In genomic region chr16:17796971-17797811, GRCm38 (mm10) we compare ENCODE assay signal across 8 mouse cellular contexts. TPM values are rescaled to one million over a fixed set of nuclear protein-coding genes. Genes with fewer than 3 reads are reported as not detected.
A peak's percentile ranks its signal among the peaks of the same experiment; 100 is the strongest.
DNase-seq lines count a peak whose midpoint lies in the region; ATAC-seq and TF ChIP-seq lines count a peak whose summit lies in the region.

TSS of gene Scarf2 (plus strand) at chr16:17797282.

- intact Hi-C loops in heart, postnatal 14 days (cut with DNase I): no loop called here

- peak within 1 kb of the TSS; percentile 45 for H3K4me3 ChIP-seq in layer of hippocampus, adult 2 months
- peak within 1 kb of the TSS; percentile 48 for H3K4me3 ChIP-seq in forebrain, embryonic 11.5 days (ENCODE audit: low read depth, low read length)
- peak within 1 kb of the TSS; percentile 95 for H3K4me3 ChIP-seq in limb, embryonic 14.5 days (replicated peaks; ENCODE audit: low read length)
- H3K4me3 ChIP-seq in midbrain, postnatal 0 days (ENCODE audit: low read depth, low read length): peak within 1 kb of the TSS; percentile 50

- no peak for TF ChIP-seq CTCF in layer of hippocampus, adult 2 months (conservative IDR thresholded peaks at IDR 0.05)
- TF ChIP-seq CTCF in midbrain, postnatal 0 days (IDR thresholded peaks at IDR 0.05): no peak

- H3K27me3 ChIP-seq in forebrain, embryonic 11.5 days (ENCODE audit: control insufficient read depth, insufficient read depth, low read length): peaks cover 64% of the 10 kb centered on the region
- 0 out of 2 replicates have a peak, but pooled peaks cover 5% of the 10 kb centered on the region for H3K27me3 ChIP-seq in limb, embryonic 14.5 days (ENCODE audit: control insufficient read depth, insufficient read depth, low read length)
- peaks cover 58% of the 10 kb centered on the region for H3K27me3 ChIP-seq in midbrain, postnatal 0 days (ENCODE audit: insufficient read depth, low read length)

- 0 out of 2 replicates have a peak, but pooled peaks cover 2% of the 10 kb centered on the region for H3K36me3 ChIP-seq in forebrain, embryonic 11.5 days (ENCODE audit: control insufficient read depth, insufficient read depth, low read length)
- peaks cover 22% of the 10 kb centered on the region for H3K36me3 ChIP-seq in limb, embryonic 14.5 days (ENCODE audit: control insufficient read depth, insufficient read depth, low read length)
- peaks cover 4% of the 10 kb centered on the region; the same call in 1 of the 2 replicates for H3K36me3 ChIP-seq in midbrain, postnatal 0 days (ENCODE audit: insufficient read depth, low read length)

- H3K4me2 ChIP-seq in forebrain, embryonic 11.5 days (ENCODE audit: low read depth, low read length, severe bottlenecking): peak within 1 kb of the TSS; percentile 73
- peak within 1 kb of the TSS; percentile 81 for H3K4me2 ChIP-seq in limb, embryonic 14.5 days (replicated peaks; ENCODE audit: low read depth, low read length, severe bottlenecking)
- H3K4me2 ChIP-seq in midbrain, postnatal 0 days (ENCODE audit: low read depth, low read length, poor library complexity, severe bottlenecking): peak within 1 kb of the TSS; percentile 97

- H3K4me1 ChIP-seq in forebrain, embryonic 11.5 days (replicated peaks; ENCODE audit: control insufficient read depth, insufficient read depth, low read length): peaks cover 13% of the 10 kb centered on the region
- peaks cover 46% of the 10 kb centered on the region for H3K4me1 ChIP-seq in limb, embryonic 14.5 days (ENCODE audit: control insufficient read depth, insufficient read depth, low read length)
- peaks cover 3% of the 10 kb centered on the region; the same call in 1 of the 2 replicates for H3K4me1 ChIP-seq in midbrain, postnatal 0 days (ENCODE audit: insufficient read depth, low read length)

- DNase-seq in layer of hippocampus, adult 2 months (ENCODE audit: low spot score in 2 of 2): no peak
- no peak for DNase-seq in layer of hippocampus, adult 9-10 months (ENCODE audit: low spot score)
- DNase-seq in forebrain, embryonic 11.5 days (ENCODE audit: low spot score): peak; percentile 72
- peak; percentile 76 to 81 for DNase-seq in heart, postnatal 14 days
- DNase-seq in limb, embryonic 14.5 days (ENCODE audit: low spot score): peak; percentile 80
- no peak for DNase-seq in midbrain, postnatal 0 days (ENCODE audit: low spot score)
- no peak for DNase-seq in layer of hippocampus, adult 8-10 months (ENCODE audit: low spot score in 2 of 2)
- no peak for DNase-seq in spleen, adult 18-20 months

- H3K9ac ChIP-seq in forebrain, embryonic 11.5 days (ENCODE audit: low read length): peak within 1 kb of the TSS; percentile 64
- H3K9ac ChIP-seq in limb, embryonic 14.5 days (ENCODE audit: low read depth, low read length, severe bottlenecking): peak within 1 kb of the TSS; percentile 98
- H3K9ac ChIP-seq in midbrain, postnatal 0 days (replicated peaks; ENCODE audit: low read length, poor library complexity, severe bottlenecking): peak within 1 kb of the TSS; percentile 52

- H3K27ac ChIP-seq in layer of hippocampus, adult 2 months: no peak within 1 kb of the TSS
- H3K27ac ChIP-seq in forebrain, embryonic 11.5 days (ENCODE audit: low read depth, low read length): no peak within 1 kb of the TSS
- H3K27ac ChIP-seq in limb, embryonic 14.5 days (replicated peaks; ENCODE audit: low read depth, low read length): peak within 1 kb of the TSS; percentile 96
- H3K27ac ChIP-seq in midbrain, postnatal 0 days (ENCODE audit: low read depth, low read length): no peak within 1 kb of the TSS

- no peaks in the 10 kb centered on the region for H3K9me3 ChIP-seq in forebrain, embryonic 11.5 days (ENCODE audit: control insufficient read depth, low read length)
- no peaks in the 10 kb centered on the region for H3K9me3 ChIP-seq in limb, embryonic 14.5 days (ENCODE audit: control insufficient read depth, low read length)
- no peaks in the 10 kb centered on the region for H3K9me3 ChIP-seq in midbrain, postnatal 0 days (ENCODE audit: low read length)

- WGBS in forebrain, embryonic 11.5 days: 1% methylated on average over 78 of the region's 81 CpGs
- under 1% methylated on average over 57 of the region's 81 CpGs for WGBS in limb, embryonic 14.5 days
- WGBS in midbrain, postnatal 0 days: 1% methylated on average over 67 of the region's 81 CpGs

- ATAC-seq in forebrain, embryonic 11.5 days (replicated peaks; ENCODE audit: low FRiP score): peak; percentile 39
- ATAC-seq in limb, embryonic 14.5 days (ENCODE audit: low FRiP score, low read depth): peak; percentile 82
- peak; percentile 27; the same call in 1 of the 2 replicates for ATAC-seq in midbrain, postnatal 0 days (ENCODE audit: low FRiP score)

- TF ChIP-seq POLR2A in limb, embryonic 14.5 days (IDR thresholded peaks at IDR 0.05; ENCODE audit: borderline replicate concordance, extremely low read depth, insufficient read depth, insufficient read length): 0 out of 2 replicates have a peak, but pooled peaks have one; percentile 22

RNA-seq across cellular contexts. Expression of gene Scarf2, which starts in this region (rescaled TPM):
- total RNA-seq in layer of hippocampus, adult 2 months (2021): 1 to 10 TPM; 2.5 to 2.7 TPM
- polyA plus RNA-seq in forebrain, embryonic 11.5 days (2014; fragmentation: Nextera tagmentation; extraction: Ambion mirVana): 7.4 and 7.9 TPM in 2 replicates
- total RNA-seq in heart, postnatal 14 days (2021): 10 to 100 TPM in 1 of 2 experiments, 1 to 10 TPM in 1; 9.8 to 10.2 TPM
- 232 and 360 TPM in 2 replicates for polyA plus RNA-seq in limb, embryonic 14.5 days (2012; rRNA removed)
- 51.3 and 64.9 TPM in 2 replicates for polyA plus RNA-seq in limb, embryonic 14.5 days (2014; fragmentation: Nextera tagmentation; extraction: Ambion mirVana)
- 8.5 and 12.6 TPM in 2 replicates for total RNA-seq in midbrain, postnatal 0 days (2014; rRNA removed)
- polyA plus RNA-seq in midbrain, postnatal 0 days (2015; fragmentation: Nextera tagmentation; extraction: Ambion mirVana): 2.1 and 2.4 TPM in 2 replicates
- total RNA-seq in layer of hippocampus, adult 8-10 months (2022): 1 to 10 TPM; 1.9 to 4.7 (median 3.0) TPM

Comparison
In these comparisons a context has a peak if more than half of its experiments do, and no peak if none do; other contexts are left out.
1. DNase-seq: peak in forebrain, embryonic 11.5 days (single experiment), heart, postnatal 14 days (2 of 2) and limb, embryonic 14.5 days (single experiment); none in layer of hippocampus, adult 2 months (0 of 2), layer of hippocampus, adult 9-10 months (single experiment), midbrain, postnatal 0 days (single experiment), layer of hippocampus, adult 8-10 months (0 of 2) and spleen, adult 18-20 months (0 of 2).
2. H3K4me3 ChIP-seq: peak in every context shown above with its lines; median percentile 95 in limb, embryonic 14.5 days; 50 in midbrain, postnatal 0 days; 48 in forebrain, embryonic 11.5 days; 45 in layer of hippocampus, adult 2 months.
3. ATAC-seq: peak in every context shown above with its lines; median percentile 82 in limb, embryonic 14.5 days; 39 in forebrain, embryonic 11.5 days; 27 in midbrain, postnatal 0 days.
4. Peak in every context shown above with its lines, with median percentiles within 50 percentile points of each other: H3K4me2 ChIP-seq and H3K9ac ChIP-seq.